Mouse (Mus musculus) lung, postnatal 0 days (tissue): ENCODE measurements around the gene Dao.

Experiments used
- CTCF ChIP-seq: IDR thresholded peaks from 2 replicates; pipeline ENCODE4 v1.5.1; 2016; ENCODE audit warnings: antibody characterized with exemption, mild to moderate bottlenecking
- EP300 ChIP-seq: IDR thresholded peaks from 2 replicates; pipeline ENCODE4 v1.6.1; 2016; ENCODE audit warnings: antibody characterized with exemption, mild to moderate bottlenecking, control low read depth

- TF ChIP-seq CTCF (no peak), EP300 (no peak)
Measured at GRCm38 (mm10) chr5:113985737-113986136, 17.8 kb upstream of the Dao start.
